Mouse (Mus musculus) hindbrain, embryonic 10.5 days (tissue): Measurements from ENCODE around the gene Mettl1. TPM values are rescaled to one million over a fixed set of nuclear protein-coding genes. Genes with fewer than 3 reads are reported as not detected.
A peak's percentile ranks its signal among the peaks of the same experiment; 100 is the strongest.

ENCODE experiments used
- DNase-seq: peaks from one replicate; pipeline ENCODE4 v3.0.0-alpha.2; 2017; ENCODE audit warnings: low spot score
- H3K27ac ChIP-seq: fragments of 300-500 bp; sonication (generic); 2 replicates; pipeline ENCODE4 v1.5.1; 2016; ENCODE audit warnings: mild to moderate bottlenecking, moderate library complexity
- H3K27me3 ChIP-seq: fragments of 300-500 bp; sonication (generic); 2 replicates; pipeline ENCODE4 v1.6.1; 2016; ENCODE audit warnings: mild to moderate bottlenecking; ENCODE audit not compliant: poor library complexity, insufficient read depth, severe bottlenecking
- H3K36me3 ChIP-seq: fragments of 300-500 bp; sonication (generic); 2 replicates; pipeline ENCODE4 v1.6.1; 2016; ENCODE audit warnings: mild to moderate bottlenecking, moderate library complexity
- H3K4me1 ChIP-seq: fragments of 300-500 bp; sonication (generic); replicated peaks from 2 replicates; pipeline ENCODE4 v1.6.1; 2016; ENCODE audit warnings: mild to moderate bottlenecking
- H3K4me3 ChIP-seq: fragments of 300-500 bp; sonication (generic); 2 replicates; pipeline ENCODE4 v1.5.1; 2016; ENCODE audit warnings: mild to moderate bottlenecking, moderate library complexity
- H3K9me3 ChIP-seq: fragments of 300-500 bp; sonication (generic); 2 replicates; pipeline ENCODE4 v1.6.1; 2016; ENCODE audit warnings: mild to moderate bottlenecking, moderate library complexity
- WGBS: fragments of 180-500 bp; shearing (Covaris S2); methylation state at CpG from one replicate; pipeline ENCODE4 v1.1.7; 2016; 5-methylcytosine and 5-hydroxymethylcytosine counted together
- polyA plus RNA-seq: library from polyadenylated mRNA; unstranded; fragments of >200 nt; fragmentation: Nextera tagmentation; extraction: Ambion mirVana; gene quantifications from 2 replicates; pipeline ENCODE4 v1.2.1, GENCODE M21; 2016

Gene Mettl1
- polyA plus RNA-seq, 1 experiment from 2014 or later: 39.2 TPM

GRCm38 (mm10) chr10:127075080-127075479 lies 33.9 kb downstream of the Mettl1 start, which contains the start of gene Agap2:
TSS of gene Agap2 (plus strand) at chr10:127075284.
- no peaks in the 10 kb centered on the region for H3K9me3 ChIP-seq
- H3K27me3 ChIP-seq: peaks cover 53% of the 10 kb centered on the region
- no peaks in the 10 kb centered on the region for H3K36me3 ChIP-seq
- H3K27ac ChIP-seq: no peak within 1 kb of the TSS
- 68% methylated on average over 9 of the region's 9 CpGs for WGBS
- H3K4me3 ChIP-seq: no peak within 1 kb of the TSS
- no peak for DNase-seq
- H3K4me1 ChIP-seq: peaks cover 42% of the 10 kb centered on the region

DNA sequence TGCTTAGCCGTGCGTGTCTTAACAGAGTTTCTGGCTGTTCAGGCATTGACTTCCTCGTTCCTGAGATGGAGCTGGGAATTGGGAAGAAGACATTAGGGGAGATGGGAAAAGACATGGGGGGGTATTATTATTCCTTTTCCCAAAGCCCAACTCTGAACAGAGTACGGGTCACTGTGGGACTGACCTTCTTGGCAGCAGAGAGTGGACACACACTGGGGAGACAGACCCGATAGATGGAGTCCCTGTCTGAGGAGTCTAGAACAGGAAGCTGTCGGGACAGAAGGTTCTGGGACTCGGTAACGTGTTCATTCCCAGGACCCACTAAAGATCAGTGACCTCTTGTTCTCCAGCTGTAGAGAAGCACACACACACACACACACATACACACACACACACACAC lies 34.4 kb downstream of the Mettl1 start:
- 75% methylated on average over 8 of the region's 8 CpGs for WGBS
- Histone ChIP-seq H3K27ac (no peak overlapping the region), H3K27me3 (peaks cover 58% of the 10 kb centered on the region), H3K9me3 (no peaks in the 10 kb centered on the region), H3K36me3 (no peaks in the 10 kb centered on the region), H3K4me1 (peaks cover 46% of the 10 kb centered on the region), H3K4me3 (no peak overlapping the region)
- no peak for DNase-seq

- Histone ChIP-seq H3K4me3 (no peak overlapping the region), H3K27me3 (peaks cover 63% of the 10 kb centered on the region), H3K4me1 (peaks cover 46% of the 10 kb centered on the region), H3K36me3 (no peaks in the 10 kb centered on the region), H3K9me3 (no peaks in the 10 kb centered on the region), H3K27ac (no peak overlapping the region)
- WGBS: 59% methylated on average over 4 of the region's 4 CpGs
- no peak for DNase-seq
Observed at GRCm38 (mm10) chr10:127076082-127076481, 34.9 kb downstream of the Mettl1 start.

DNA sequence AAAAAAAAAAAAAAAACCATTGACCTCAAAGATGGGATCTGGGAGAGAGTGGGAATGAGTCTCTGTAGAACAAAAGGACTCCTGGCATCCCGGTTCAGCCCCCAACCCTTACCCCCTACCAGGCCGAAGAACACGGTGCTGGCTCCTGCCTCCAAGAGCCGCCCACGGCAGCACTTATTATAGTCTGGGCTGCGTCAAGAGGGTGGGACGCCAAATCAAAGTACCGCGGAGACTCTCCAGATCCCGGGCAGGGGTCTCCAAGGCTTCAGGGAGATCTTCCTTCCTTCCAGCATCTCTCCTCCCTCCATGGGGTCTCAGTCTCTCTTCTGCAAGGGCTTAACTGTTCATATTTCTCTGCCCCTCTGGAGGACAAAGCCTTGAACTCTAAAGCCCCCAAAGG lies 36.3 kb downstream of the Mettl1 start:
- 4% methylated on average over 10 of the region's 10 CpGs for WGBS
- Histone ChIP-seq H3K9me3 (no peaks in the 10 kb centered on the region), H3K36me3 (no peaks in the 10 kb centered on the region), H3K27ac (0 out of 2 replicates have a peak overlapping the region, but pooled peaks have one; percentile 31), H3K27me3 (peaks cover 77% of the 10 kb centered on the region), H3K4me3 (peak overlapping the region; percentile 78; the same call in 1 of the 2 replicates), H3K4me1 (peaks cover 56% of the 10 kb centered on the region)
- no peak for DNase-seq

GRCm38 (mm10) chr10:127078001-127078676 lies 36.9 kb downstream of the Mettl1 start:
- no peak for DNase-seq
- Histone ChIP-seq H3K4me3 (peak overlapping the region; percentile 78), H3K27me3 (peaks cover 83% of the 10 kb centered on the region), H3K27ac (peak overlapping the region; percentile 84; the same call in 1 of the 2 replicates), H3K4me1 (peaks cover 61% of the 10 kb centered on the region), H3K9me3 (no peaks in the 10 kb centered on the region), H3K36me3 (no peaks in the 10 kb centered on the region)
- 2% methylated on average over 12 of the region's 12 CpGs for WGBS

DNA sequence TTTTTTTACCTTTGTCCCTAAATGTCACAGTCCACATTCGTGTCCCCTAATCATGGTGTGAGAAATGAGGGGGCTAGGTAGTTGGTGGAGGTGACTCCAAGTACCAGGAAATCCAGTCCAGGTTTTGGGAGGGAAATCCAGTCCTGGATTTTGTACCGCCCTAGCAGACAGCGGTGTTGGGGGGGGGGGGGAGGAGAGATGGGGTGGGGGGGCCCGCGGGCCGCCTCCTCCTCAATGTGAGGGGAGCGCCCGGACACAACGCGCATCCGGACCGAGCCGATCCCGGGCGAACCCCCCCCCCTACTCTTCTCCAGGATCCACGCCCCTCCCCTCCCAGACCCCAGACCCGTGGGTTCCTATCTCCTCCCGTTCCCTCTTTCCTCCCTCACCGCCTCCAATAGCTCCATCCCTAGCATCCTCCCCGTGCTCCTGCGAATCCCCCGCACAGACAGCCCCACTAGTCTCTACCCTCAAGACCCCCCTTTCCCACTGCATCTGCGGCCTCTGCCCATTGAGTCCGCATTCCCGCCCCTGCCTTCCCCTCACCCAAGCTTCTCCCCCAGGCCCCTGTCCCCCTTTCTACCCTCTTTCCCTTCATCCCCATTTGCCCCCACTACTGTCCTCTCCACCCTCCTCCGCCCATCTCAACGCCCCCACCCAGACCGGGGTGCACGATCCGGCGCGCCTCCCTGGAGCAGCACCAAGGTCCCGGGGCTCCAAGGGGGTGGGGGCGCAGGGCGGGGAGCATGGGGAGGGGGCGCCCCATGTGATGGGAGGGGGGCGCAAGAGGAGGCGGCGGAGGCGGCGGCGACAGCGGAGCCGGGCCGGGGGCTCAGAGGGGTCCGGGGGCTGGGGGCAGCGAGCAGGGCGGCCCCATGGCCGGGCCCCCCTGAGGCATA lies 37.7 kb downstream of the Mettl1 start:
- peaks cover 66% of the 10 kb centered on the region for H3K4me1 ChIP-seq
- peak; percentile 76 for DNase-seq
- H3K27me3 ChIP-seq: peaks cover 91% of the 10 kb centered on the region
- WGBS: under 1% methylated on average over 49 of the region's 49 CpGs
- H3K9me3 ChIP-seq: no peaks in the 10 kb centered on the region
- H3K36me3 ChIP-seq: no peaks in the 10 kb centered on the region
- H3K4me3 ChIP-seq: peak overlapping the region; percentile 78
- H3K27ac ChIP-seq: peak overlapping the region; percentile 84

DNA sequence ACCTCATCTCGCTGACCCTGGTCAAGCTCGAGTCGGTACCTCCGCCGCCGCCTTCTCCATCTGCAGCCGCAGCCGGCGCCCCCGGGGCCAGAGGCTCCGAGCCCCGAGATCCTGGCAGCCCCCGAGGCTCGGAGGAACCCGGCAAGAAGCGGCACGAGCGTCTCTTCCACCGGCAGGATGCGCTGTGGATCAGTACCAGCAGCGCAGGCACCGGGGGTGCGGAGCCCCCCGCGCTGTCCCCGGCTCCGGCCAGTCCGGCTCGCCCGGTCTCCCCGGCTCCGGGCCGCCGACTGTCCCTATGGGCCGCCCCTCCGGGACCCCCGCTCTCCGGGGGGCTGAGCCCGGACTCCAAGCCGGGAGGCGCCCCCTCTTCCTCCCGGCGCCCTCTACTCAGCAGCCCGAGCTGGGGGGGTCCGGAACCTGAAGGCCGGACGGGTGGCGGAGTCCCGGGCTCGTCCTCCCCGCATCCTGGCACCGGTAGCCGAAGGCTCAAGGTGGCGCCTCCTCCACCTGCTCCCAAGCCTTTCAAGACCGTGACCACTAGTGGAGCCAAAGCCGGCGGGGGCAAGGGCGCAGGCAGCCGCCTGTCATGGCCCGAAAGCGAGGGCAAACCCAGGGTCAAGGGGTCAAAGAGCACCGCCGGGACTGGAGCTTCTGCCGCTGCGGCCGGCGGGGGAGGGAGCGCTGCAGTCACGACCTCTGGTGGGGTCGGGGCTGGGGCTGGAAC lies 38.6 kb downstream of the Mettl1 start:
- WGBS: under 1% methylated on average over 70 of the region's 70 CpGs

GRCm38 (mm10) chr10:127080901-127081780 lies 39.9 kb downstream of the Mettl1 start:
- H3K27ac ChIP-seq: peak overlapping the region; percentile 47; the same call in 1 of the 2 replicates
- H3K27me3 ChIP-seq: peaks cover 94% of the 10 kb centered on the region
- H3K4me1 ChIP-seq: peaks cover 64% of the 10 kb centered on the region
- peak; percentile 38 for DNase-seq
- H3K9me3 ChIP-seq: no peaks in the 10 kb centered on the region
- H3K36me3 ChIP-seq: no peaks in the 10 kb centered on the region
- H3K4me3 ChIP-seq: peak overlapping the region; percentile 78
- WGBS: 2% methylated on average over 48 of the region's 48 CpGs

More for the DNA sequence above, 38.6 kb downstream of the Mettl1 start:
- H3K9me3 ChIP-seq: no peaks in the 10 kb centered on the region
- DNase-seq: peak; percentile 38
- no peaks in the 10 kb centered on the region for H3K36me3 ChIP-seq
- H3K4me1 ChIP-seq: peaks cover 66% of the 10 kb centered on the region
- peaks cover 100% of the 10 kb centered on the region for H3K27me3 ChIP-seq
- H3K4me3 ChIP-seq: peak overlapping the region; percentile 78
- H3K27ac ChIP-seq: peak overlapping the region; percentile 84

GRCm38 (mm10) chr10:127081996-127082620 lies 40.9 kb downstream of the Mettl1 start:
- 30% methylated on average over 8 of the region's 8 CpGs for WGBS
- H3K4me1 ChIP-seq: peaks cover 61% of the 10 kb centered on the region
- H3K4me3 ChIP-seq: peak overlapping the region; percentile 78
- H3K27ac ChIP-seq: no peak overlapping the region
- H3K36me3 ChIP-seq: no peaks in the 10 kb centered on the region
- peaks cover 88% of the 10 kb centered on the region for H3K27me3 ChIP-seq
- peak; percentile 60 for DNase-seq
- H3K9me3 ChIP-seq: no peaks in the 10 kb centered on the region

- WGBS: 29% methylated on average over 8 of the region's 8 CpGs
- Histone ChIP-seq H3K9me3 (no peaks in the 10 kb centered on the region), H3K4me1 (peaks cover 50% of the 10 kb centered on the region), H3K36me3 (no peaks in the 10 kb centered on the region), H3K4me3 (no peak overlapping the region), H3K27me3 (peaks cover 88% of the 10 kb centered on the region), H3K27ac (no peak overlapping the region)
- no peak for DNase-seq
Observed at GRCm38 (mm10) chr10:127083292-127083914, 42.2 kb downstream of the Mettl1 start.

- Histone ChIP-seq H3K27ac (no peak overlapping the region), H3K9me3 (no peaks in the 10 kb centered on the region), H3K27me3 (peaks cover 88% of the 10 kb centered on the region), H3K4me1 (peaks cover 45% of the 10 kb centered on the region), H3K4me3 (no peak overlapping the region), H3K36me3 (no peaks in the 10 kb centered on the region)
- WGBS: 61% methylated on average over 5 of the region's 5 CpGs
- DNase-seq: no peak
Observed at GRCm38 (mm10) chr10:127083915-127084306, 42.7 kb downstream of the Mettl1 start.
